Comparison of ENCODE assay signal across 1 mouse cellular context in the genomic region with DNA sequence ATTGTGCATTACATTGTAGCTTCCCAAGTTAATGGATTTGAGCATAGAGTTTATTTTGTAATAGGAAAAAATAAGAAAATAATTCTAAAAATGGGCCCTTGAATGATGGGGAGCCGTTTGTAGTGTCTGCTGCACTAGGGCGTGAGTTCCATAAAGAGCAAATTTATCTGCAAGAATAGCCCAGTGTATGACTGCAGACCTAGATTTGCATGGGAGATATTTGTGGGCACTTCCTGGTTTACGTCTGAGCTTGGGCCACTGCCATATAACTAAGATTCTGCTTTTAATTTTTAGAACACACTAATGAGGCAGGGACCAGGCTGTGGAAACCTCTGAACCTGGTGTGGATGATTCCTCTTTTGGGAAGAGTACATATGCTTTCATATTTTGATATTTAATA.
A peak's percentile ranks its signal among the peaks of the same experiment; 100 is the strongest.
TF ChIP-seq lines count a peak whose summit lies in the region.

No protein-coding gene starts in this region.

TF ChIP-seq in CH12.LX, 34 proteins besides CTCF, POLR2A, EP300 and RAD21 (continued from another document):
- TF ChIP-seq BHLHE40 (IDR thresholded peaks at IDR 0.05; ENCODE audit: low read depth, low read length) (0 out of 2 replicates have a peak, but pooled peaks have one; percentile 18), POLR2AphosphoS2 (IDR thresholded peaks at IDR 0.05; ENCODE audit: low read depth, low read length) (no peak)
TF ChIP-seq in CH12.LX: peak in this region for 7.
